Mouse (Mus musculus) heart, embryonic 11.5 days (tissue): Measurements from ENCODE around the gene Mfsd14a. TPM values are rescaled to one million over a fixed set of nuclear protein-coding genes. Genes with fewer than 3 reads are reported as not detected.

Source experiments
- ATAC-seq: fragments of 200-750 bp; cut with Nextera tagmentation; replicated peaks from 2 replicates; pipeline ENCODE4 v1.8.0; 2017; ENCODE audit warnings: moderate library complexity; ENCODE audit not compliant: insufficient number of reproducible peaks, low FRiP score, low TSS enrichment
- H3K27ac ChIP-seq: fragments of 300-500 bp; sonication (generic); 2 replicates; pipeline ENCODE4 v1.5.1; 2014; ENCODE audit warnings: mild to moderate bottlenecking, low read depth, low read length
- H3K27me3 ChIP-seq: fragments of 300-500 bp; sonication (generic); 2 replicates; pipeline ENCODE4 v1.6.1; 2014; ENCODE audit warnings: mild to moderate bottlenecking, low read length, mixed read lengths; ENCODE audit not compliant: control insufficient read depth, insufficient read depth
- H3K36me3 ChIP-seq: fragments of 300-500 bp; sonication (generic); 2 replicates; pipeline ENCODE4 v1.6.1; 2014; ENCODE audit warnings: mild to moderate bottlenecking, low read length, moderate library complexity, mixed read lengths; ENCODE audit not compliant: control insufficient read depth, insufficient read depth
- H3K4me1 ChIP-seq: fragments of 300-500 bp; sonication (generic); 2 replicates; pipeline ENCODE4 v1.6.1; 2014; ENCODE audit warnings: low read length; ENCODE audit not compliant: control insufficient read depth, insufficient read depth
- H3K4me2 ChIP-seq: fragments of 300-500 bp; sonication (generic); 2 replicates; pipeline ENCODE4 v1.6.1; 2014; ENCODE audit warnings: mild to moderate bottlenecking, moderate library complexity
- H3K4me3 ChIP-seq: fragments of 300-500 bp; sonication (generic); 2 replicates; pipeline ENCODE4 v1.5.1; 2014; ENCODE audit warnings: low read depth, low read length
- H3K9ac ChIP-seq: fragments of 300-500 bp; sonication (generic); 2 replicates; pipeline ENCODE4 v1.6.1; 2014; ENCODE audit warnings: mild to moderate bottlenecking, low read depth, low read length, moderate library complexity
- H3K9me3 ChIP-seq: fragments of 300-500 bp; sonication (generic); replicated peaks from 2 replicates; pipeline ENCODE4 v1.6.1; 2016; ENCODE audit warnings: low read length; ENCODE audit not compliant: control insufficient read depth
- WGBS: fragments of 180-500 bp; shearing (Covaris S2); extraction: QIAGEN DNeasy Blood & Tissue Kit; methylation state at CpG from one replicate; pipeline ENCODE4 v1.1.7; 2014; ENCODE audit not compliant: insufficient replicate concordance; 5-methylcytosine and 5-hydroxymethylcytosine counted together
- polyA plus RNA-seq: library from polyadenylated mRNA; unstranded; fragments of >200 nt; fragmentation: Nextera tagmentation; extraction: Ambion mirVana; gene quantifications from 2 replicates; pipeline ENCODE4 v1.2.1, GENCODE M21; 2014

Mfsd14a gene
- polyA plus RNA-seq = 64.2 and 66.8 TPM in 2 replicates

DNA sequence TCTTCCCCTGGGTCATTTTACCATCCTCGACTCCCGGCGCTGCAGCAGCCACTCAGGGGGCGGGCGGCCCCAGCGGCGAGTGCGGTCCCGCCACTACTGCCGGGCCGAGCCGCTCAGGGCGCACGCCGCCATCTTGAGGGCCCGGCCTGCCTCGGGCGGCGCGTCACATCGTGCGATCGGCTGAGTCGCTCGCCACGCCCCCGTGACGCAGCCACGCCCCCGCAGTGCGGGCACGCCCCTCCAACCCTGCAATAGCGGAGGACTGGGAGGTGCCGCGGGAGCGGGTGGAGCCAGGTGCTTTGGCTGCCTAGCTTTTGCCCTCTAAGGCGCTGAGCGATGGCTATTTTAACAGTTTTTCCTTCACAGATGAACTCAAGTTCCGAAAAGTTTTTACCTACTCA, at the start of gene Mfsd14a:
TSS of gene Mfsd14a (minus strand) at position 215 of the 401 bp plus-strand sequence.
- ATAC-seq = peak; percentile 99
- Histone ChIP-seq H3K27ac (peak within 1 kb of the TSS; percentile 94), H3K36me3 (no peaks in the 10 kb centered on the region), H3K4me2 (peak within 1 kb of the TSS; percentile 83), H3K4me3 (peak within 1 kb of the TSS; percentile 98), H3K9me3 (no peaks in the 10 kb centered on the region), H3K27me3 (no peaks in the 10 kb centered on the region), H3K4me1 (peaks cover 12% of the 10 kb centered on the region), H3K9ac (peak within 1 kb of the TSS; percentile 97)
- under 1% methylated on average over 39 of the region's 39 CpGs for WGBS

- under 1% methylated on average over 77 of the region's 85 CpGs for WGBS
- Histone ChIP-seq H3K9me3 (no peaks in the 10 kb centered on the region), H3K4me1 (peaks cover 8% of the 10 kb centered on the region), H3K9ac (peak overlapping the region; percentile 88), H3K36me3 (no peaks in the 10 kb centered on the region), H3K27ac (peak overlapping the region; percentile 72), H3K27me3 (no peaks in the 10 kb centered on the region), H3K4me2 (peak overlapping the region; percentile 89), H3K4me3 (peak overlapping the region; percentile 79)
- ATAC-seq = peak; percentile 84
These were observed 49.4 kb upstream of the Mfsd14a start for GRCm38 (mm10) chr3:116711624-116712435.

GRCm38 (mm10) chr3:116710941-116711340, 48.5 kb upstream of the Mfsd14a start:
- 27% methylated on average over 9 of the region's 9 CpGs for WGBS
- ATAC-seq = peak; percentile 63; the same call in 1 of the 2 replicates
- Histone ChIP-seq H3K9me3 (no peaks in the 10 kb centered on the region), H3K27me3 (no peaks in the 10 kb centered on the region), H3K36me3 (no peaks in the 10 kb centered on the region), H3K27ac (no peak overlapping the region), H3K9ac (peak overlapping the region; percentile 88), H3K4me1 (peaks cover 8% of the 10 kb centered on the region), H3K4me2 (peak overlapping the region; percentile 89), H3K4me3 (peak overlapping the region; percentile 79)

DNA sequence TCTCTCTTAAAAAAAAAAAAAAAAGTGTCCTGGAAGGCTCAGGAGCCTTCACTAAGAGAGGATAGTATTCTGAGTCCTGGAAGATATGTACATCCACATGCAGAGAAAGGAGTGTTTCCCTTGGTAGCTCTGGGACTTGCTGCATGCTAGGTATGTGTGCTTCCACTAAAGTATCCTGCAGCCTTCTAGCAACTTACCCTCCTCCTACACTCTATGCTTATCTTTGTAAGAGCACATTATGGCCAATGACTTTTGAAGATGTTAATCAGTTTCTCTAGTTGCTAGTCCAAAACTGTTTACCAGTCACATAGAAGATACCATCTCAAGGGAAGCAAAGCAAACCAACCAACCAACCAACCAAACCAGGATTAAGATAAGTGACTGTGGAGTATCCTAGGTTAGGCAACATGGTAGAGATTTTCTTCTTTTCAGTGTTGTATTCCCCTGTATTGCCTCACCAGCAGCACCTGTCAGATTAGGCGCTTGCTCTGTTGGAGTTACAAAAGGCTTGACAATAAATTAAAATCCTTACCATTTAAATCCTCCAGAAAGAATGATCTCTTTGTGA, 43.2 kb upstream of the Mfsd14a start:
- no peak for ATAC-seq
- Histone ChIP-seq H3K27me3 (no peaks in the 10 kb centered on the region), H3K4me1 (peaks cover under 1% of the 10 kb centered on the region), H3K4me2 (no peak overlapping the region), H3K36me3 (no peaks in the 10 kb centered on the region), H3K4me3 (no peak overlapping the region), H3K9me3 (no peaks in the 10 kb centered on the region), H3K27ac (no peak overlapping the region), H3K9ac (no peak overlapping the region)
- 92% methylated on average over 1 of the region's 1 CpGs for WGBS

DNA sequence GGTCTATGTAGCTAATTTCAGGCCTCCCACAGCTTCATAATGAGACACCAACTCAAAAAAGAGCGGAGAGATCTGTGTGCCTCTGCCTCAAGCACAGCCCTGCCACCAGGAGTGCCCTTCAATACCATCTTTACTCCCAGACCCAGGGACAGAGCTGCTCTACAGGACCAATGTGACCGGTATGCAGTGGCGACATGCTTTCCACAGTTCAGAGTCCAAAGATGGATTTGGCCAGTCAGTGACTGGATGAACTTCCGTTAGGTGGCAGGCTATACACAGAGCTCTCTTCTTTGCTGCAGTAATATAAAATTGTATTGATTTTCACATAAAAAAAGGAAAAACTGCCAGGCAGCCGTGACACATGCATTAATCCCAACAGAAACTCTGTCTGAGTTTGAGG, 41.4 kb upstream of the Mfsd14a start:
- ATAC-seq = no peak
- Histone ChIP-seq H3K4me1 (no peaks in the 10 kb centered on the region), H3K9ac (no peak overlapping the region), H3K27ac (no peak overlapping the region), H3K27me3 (no peaks in the 10 kb centered on the region), H3K9me3 (no peaks in the 10 kb centered on the region), H3K4me2 (no peak overlapping the region), H3K36me3 (no peaks in the 10 kb centered on the region), H3K4me3 (no peak overlapping the region)
- WGBS = 93% methylated on average over 5 of the region's 5 CpGs

DNA sequence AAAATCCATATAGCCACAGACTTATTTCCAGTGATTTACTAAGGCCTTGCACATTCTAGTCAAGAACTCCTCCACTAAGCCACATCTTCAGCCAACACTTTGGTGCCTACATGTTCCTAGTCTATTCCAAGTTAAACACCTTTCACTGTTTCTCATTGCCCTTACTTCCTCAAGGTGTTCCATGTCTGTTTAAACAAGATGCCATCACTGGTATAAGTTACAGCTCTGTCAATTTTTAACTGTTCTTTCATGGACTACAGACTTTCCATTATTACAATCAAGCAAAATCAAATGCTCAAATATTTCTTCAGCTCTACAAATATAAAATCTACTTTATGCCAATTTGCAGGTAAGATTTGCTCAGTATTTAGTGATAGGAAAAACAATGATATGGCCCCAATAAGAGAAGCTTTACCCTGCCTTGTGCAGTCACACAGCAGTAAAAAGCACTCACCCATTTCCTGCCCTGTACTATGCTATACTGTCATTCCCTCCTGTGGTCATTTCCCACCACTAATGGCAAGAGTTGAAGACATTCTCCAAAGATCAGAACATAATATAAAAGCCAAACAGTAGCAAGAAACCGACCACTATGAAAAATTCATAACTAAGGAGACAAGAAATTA, 40.3 kb upstream of the Mfsd14a start:
- Histone ChIP-seq H3K27me3 (no peaks in the 10 kb centered on the region), H3K9ac (no peak overlapping the region), H3K4me1 (no peaks in the 10 kb centered on the region), H3K9me3 (no peaks in the 10 kb centered on the region), H3K36me3 (no peaks in the 10 kb centered on the region), H3K4me2 (no peak overlapping the region), H3K4me3 (no peak overlapping the region), H3K27ac (no peak overlapping the region)
- WGBS = 86% methylated on average over 1 of the region's 1 CpGs
- no peak for ATAC-seq

GRCm38 (mm10) chr3:116701601-116702000, 39.1 kb upstream of the Mfsd14a start:
- no peaks in the 10 kb centered on the region for H3K36me3 ChIP-seq
- WGBS = 89% methylated on average over 4 of the region's 4 CpGs
- no peak overlapping the region for H3K4me3 ChIP-seq
- no peak overlapping the region for H3K27ac ChIP-seq
- no peak overlapping the region for H3K9ac ChIP-seq
- no peak overlapping the region for H3K4me2 ChIP-seq
- H3K9me3 ChIP-seq = no peaks in the 10 kb centered on the region
- no peaks in the 10 kb centered on the region for H3K4me1 ChIP-seq
- ATAC-seq = no peak
- no peaks in the 10 kb centered on the region for H3K27me3 ChIP-seq

DNA sequence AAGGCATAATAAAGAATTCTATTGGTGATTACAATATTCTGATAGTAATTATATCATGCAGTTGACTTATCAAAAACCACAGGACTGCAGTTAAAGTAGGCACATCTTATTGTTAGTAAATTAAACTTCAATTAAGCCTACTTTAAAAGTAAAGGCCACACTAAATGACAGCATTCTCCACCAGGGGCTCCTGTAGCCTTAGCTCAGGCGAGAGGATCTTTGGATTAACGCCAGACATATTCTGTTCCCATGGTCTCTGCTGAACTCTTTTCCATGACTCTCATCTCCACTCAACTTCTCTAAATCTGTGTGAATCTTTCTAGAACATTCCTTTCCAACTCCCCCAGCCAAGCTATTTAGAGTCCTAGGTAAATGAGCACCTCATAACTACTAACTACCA, 36.3 kb upstream of the Mfsd14a start:
- no peak overlapping the region for H3K27ac ChIP-seq
- ATAC-seq = no peak
- 63% methylated on average over 2 of the region's 2 CpGs for WGBS

More for the DNA sequence above, 36.3 kb upstream of the Mfsd14a start:
- H3K9me3 ChIP-seq = no peaks in the 10 kb centered on the region
- H3K27me3 ChIP-seq = no peaks in the 10 kb centered on the region
- no peaks in the 10 kb centered on the region for H3K4me1 ChIP-seq
- no peak overlapping the region for H3K9ac ChIP-seq
- H3K4me3 ChIP-seq = no peak overlapping the region
- no peak overlapping the region for H3K4me2 ChIP-seq
- no peaks in the 10 kb centered on the region for H3K36me3 ChIP-seq
